Mouse (Mus musculus): Measurements from ENCODE around the gene Nmu.

Nmu gene

DNA sequence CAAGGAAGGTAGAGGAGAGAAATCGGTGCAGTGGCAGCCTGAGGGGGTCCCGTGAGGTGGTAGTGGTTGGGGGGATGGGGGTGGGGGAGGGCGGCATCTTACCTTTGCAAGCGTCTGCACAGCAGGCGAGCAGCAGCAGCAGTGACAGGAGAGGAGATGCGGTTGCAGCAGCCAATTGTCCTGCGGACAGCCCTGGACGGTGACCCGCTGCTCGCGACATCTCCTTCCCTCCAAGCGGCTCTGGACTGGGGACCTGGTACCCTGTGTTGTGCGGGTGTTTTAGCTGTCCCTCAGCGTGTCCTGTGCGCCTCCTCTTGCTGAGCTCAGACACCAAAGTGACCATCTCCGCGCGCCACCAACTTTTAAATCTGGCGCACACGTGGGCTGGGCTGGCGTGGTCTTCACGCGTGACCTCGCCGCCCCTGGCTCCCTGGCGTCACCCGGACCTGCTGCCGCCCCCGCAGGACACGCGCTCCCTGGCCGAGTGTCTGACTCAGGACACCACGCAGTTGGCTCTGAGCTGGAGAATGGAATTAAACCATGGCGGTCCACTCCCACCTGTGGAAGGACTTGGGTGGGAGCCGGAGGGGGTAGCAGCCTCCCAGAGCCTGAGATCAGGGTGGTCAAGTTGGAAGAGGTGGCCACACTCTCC is at the start of gene Nmu:
Gene Nmu (minus strand): TSS at position 336 of the 652 bp plus-strand sequence.
- DNase-seq = peak in 1 of 2 experiments; percentile 11

DNA sequence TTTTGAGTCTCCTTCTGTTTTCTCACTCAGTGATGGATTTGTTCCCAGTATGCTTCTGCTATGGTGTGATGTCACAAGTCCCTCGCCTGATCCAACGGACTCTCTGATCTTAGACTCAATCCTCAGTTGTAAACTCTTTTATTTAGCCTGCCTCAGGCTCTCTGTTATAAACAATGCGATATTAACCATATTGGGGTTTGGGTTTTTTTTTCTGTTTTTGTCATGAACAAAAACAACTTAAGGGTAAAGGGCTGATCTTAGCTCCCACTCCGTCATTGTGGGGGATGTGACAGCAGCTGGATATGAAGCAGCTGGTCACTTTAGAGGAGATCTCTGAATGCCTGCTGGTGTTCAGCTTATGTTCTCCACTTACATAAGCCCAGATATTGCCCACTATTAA is 48.1 kb upstream of the Nmu start:
- DNase-seq = no peak

DNA sequence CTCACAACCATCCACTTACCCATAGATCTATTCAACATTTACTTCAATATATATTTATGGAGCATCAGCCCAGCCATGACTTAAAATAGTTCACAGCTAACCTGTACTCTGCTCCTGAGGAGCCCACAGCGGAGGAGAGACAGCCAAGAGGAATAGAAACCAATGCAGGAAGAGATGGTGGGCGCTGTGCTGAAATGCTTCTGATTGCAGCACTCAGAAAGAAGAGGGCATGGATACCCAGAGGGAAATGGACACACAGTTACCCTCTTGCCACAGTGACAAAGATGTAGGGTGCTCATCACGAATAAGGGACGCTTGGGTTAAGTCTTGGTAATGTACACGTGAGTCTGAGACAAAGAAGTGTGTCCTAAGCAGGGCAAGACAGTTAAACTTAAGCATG is 30.8 kb upstream of the Nmu start:
- no peak for DNase-seq

DNA sequence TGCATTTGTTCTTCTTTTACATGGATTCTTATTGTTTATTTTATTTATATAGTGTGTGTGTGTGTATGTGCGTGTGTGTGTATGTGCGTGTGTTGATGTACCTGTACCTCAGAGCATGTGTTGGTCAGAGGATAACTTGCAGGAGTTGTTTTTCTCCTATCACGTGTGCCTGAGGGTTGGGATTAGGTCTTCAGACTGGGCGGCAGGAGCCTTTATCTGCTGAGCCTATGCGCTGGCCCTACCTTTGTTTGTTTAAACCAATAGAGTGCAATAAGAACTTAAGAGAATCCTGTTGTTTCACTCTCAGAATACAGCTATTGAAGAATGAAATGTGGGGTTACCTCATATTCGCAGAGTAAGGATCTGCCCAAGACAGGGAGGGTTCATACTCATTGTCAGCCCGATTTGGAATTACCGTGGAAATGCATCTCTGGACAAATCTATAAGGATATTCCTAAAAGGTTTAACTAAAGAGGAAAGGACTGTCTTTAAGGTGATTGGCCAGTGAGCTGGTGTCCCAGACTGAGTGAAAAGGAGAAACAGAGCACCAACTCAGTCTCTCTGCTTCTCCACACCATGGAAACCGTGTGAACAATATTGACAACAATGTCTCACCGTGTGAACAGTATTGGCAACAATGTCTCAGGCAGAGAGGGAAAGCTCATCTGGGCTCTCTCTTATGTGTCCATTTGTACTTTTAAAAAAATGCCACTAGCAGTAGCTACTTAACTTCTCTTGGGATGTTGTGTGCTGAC is 25.6 kb upstream of the Nmu start:
- no peak for DNase-seq

DNA sequence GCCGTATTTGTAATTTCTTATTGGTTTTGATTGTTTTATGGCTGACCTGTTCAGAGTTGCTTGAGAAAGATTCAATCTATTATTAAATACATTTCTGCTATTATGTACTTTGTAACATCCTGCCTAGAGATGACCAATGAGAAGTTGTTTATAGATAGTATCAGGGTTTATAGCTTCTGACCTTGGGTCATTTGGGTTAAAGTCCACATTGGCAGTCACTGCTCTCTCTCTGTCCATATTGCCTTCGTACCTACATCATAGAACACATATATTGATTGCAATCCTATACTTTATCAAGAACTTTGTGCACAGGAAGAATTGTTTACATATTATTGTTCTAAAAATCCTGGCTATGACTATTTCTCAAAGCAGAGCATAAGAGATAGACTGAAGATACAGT is 24.9 kb upstream of the Nmu start:
- no peak for DNase-seq

DNA sequence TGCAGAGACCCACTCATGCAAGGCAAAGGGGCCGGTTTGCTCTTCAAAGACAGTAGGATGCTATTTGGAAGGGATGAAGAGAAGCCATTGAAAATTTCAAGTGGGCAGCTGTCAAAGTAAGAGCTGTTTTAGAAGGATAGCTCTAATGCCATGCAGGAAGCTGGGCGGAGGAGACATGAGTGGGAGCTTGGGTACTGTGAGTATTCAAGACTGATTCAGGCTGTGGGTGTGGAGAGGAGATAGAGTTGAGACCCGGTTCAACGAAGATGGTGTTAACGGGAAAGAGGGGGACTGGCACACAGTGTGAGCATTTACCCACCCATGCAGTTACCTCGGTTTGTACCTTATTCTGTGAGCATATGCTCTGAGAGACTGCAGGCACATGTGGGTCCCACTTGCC is 20.1 kb upstream of the Nmu start:
- DNase-seq = no peak

DNA sequence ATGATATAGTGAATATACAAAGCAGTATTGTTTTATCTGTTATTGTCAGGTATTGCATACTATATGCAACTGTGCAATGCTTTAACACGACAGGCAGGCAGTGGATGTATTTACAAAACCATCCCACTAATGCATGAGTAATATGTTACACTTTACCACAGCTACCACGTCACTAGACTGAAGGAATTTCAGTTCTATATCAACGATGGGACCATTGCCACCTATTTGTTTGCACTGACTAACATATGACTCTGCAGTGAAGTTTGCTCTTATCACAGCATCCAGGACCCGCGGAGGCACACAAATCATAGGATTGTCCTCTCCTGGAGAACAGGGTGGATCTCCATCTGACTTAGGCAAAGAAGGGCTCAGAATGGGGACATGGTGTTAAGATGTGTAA is 18.2 kb upstream of the Nmu start:
- no peak for DNase-seq

DNA sequence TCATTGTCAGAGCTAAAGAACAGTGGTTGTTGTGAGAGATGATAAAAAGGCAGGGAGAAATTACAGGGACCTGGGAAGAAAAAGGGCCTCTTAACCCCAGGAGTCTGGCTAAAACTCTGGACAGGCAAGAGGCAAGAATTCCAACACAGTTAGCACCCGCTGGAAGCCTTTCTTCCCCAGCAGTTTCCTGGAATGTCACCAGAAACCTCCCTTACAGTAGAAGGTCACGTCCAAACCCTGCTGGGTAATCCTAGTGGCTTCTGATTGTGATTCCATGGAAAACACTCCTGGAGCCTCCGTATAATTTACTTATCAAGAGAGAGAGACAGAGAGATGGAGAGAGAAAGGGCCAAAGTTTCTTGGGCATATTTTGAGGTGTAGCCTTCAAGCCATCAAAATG is 15.6 kb upstream of the Nmu start:
- no peak for DNase-seq

DNA sequence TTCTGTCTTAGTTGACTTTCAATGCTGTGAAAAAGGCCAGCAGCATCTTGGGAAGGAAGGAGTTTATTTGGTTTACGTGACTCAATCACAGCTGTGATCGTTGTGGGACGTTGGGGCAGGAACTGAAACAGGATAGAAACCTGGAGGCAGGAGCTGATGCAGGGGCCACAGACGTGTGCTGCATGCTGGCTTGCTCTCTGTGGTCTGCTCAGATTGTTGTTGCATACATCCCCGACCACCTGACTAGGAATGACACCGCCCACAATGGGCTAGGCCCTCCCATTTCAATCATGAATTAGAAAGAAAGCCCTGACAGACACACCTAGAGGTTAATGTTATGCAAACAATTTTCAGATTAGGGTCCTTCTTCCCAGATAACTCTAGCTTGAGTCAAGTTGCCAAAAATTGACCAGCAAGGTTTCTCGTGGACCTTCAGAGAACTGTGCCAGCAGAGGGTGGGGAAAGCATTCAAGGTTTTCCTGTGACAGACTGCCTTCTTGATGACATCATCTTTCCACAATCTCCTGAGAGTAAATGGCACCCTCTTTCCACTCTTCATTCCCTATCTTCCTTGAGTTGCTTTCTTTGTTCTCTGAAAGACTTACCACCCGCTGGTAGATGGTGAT is 5.7 kb upstream of the Nmu start:
- no peak for DNase-seq

DNA sequence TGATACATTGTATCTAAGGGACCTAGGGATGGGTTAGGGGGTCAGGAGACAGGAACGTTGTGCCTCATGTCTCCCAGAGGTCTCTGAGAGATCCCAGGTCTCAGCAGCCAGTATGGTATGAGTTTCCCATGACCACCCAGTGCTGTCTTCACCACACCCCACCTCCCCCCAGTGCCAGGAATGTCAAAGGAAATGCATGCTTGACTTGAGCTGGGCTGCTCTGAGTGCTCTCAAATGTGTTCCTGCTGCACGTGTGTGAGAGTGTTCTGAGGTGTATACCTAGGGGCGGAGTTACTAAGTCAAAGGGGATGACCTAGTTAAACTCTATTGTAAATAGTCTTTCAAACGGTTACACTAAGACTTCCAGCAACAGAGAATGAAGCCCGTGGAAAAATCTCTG is 1.8 kb upstream of the Nmu start:
- DNase-seq = no peak

DNA sequence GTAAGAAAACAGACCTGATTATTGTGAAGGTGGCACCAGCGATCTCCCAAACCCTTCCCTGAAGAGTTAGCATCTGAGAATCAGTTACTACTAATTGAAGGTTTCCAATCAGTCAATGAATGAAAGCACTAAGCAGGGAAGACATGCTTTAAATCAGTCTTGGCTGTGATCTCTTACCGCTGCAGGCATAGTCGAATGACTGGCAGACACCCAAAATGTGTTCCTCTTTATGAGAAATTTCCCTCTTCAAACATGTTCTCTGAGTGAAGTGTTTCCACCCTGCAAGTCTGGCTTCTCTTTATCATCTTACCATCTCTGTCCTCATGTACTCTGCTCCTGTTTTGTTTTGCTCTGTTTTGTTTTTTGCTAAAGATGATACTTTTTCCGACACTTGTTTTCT is 2.8 kb downstream of the Nmu start:
- no peak for DNase-seq

DNA sequence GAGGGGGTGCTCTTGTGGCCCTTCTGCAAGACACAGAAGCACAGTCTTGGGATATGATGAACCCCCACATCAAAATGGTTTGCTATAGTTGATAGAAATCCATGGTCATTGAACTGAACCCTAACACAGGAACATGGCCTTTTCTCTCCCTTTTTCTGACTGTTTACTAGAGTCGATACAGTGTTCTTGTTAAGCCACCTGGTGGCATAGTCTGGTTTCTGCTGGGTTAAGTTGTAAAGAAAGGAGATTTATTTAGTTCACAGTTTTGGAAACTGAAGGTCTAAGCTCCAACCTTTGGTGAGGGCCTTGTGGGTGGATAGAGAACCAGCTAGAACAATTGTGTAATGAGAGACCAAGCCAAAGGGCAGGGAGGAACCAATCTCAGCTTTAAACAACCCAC is 3.5 kb downstream of the Nmu start:
- DNase-seq = no peak

DNA sequence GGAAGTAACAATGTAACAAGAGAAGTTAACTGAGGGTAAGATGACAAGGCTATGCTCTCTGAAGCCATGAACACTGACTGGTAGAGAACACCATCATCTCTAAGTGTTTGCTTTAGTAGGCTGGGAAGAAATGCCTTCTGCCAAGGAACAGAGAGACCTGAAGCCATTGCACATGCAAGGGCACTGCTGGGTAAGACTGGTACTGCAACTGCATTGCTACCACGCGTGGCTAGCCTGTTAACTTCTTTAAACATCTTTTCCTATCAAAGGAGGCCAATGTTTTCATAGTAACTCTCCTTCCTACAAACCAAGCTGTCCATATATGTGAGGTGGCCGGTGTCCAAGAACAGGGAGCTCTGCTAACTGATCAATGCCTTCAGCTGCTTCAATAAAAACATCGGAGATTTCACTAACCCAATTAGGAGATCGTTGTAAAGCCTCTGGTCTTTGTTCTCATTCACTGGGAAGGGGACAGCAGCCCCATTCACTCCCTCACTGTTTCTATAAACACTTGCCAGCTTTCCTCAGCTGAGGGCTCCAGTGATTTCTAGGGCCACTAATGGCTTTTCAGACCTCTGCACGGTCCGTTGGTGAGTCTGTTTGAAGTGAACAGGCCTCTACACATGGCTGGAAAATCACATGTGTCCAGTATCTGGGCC is 11.5 kb downstream of the Nmu start:
- no peak for DNase-seq

DNA sequence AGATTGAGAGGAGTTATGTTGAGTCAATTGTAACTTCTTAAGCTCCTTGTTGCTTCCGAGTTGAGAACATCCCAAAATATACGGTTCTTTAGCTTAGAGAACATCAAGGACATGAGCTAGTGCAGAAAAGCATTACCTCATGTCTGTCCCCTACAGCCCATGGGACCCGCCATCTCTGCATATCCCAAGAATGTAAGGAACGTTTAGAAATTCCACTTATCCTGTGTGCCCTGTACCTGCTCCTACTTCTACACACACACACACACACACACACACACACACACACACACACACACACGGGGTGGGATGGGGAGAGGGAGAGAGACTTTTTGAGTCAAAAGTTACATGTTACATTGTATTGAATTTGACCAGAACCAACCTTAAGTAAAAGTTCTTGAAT is 12.1 kb downstream of the Nmu start:
- DNase-seq = no peak

DNA sequence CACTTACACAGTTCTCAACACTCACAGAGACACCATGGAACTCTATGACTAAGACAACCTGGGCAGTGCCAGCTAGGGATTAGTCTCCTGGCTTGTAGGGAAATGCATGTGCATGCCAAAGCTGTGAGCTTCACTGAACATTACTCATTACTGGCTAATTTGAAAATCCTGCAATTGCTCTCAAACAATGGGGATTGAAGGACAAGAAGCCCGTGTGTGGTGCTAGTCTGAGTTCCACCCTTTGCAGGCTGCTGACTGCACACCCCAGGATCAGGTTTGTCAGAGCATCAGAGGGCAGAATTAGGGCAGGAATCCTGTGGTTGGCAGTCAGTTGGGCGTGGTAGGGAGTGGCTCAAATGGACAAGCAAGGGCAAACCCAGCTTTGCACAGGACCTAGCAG is 17.5 kb downstream of the Nmu start:
- peak in 1 of 2 experiments; percentile 38 for DNase-seq

DNA sequence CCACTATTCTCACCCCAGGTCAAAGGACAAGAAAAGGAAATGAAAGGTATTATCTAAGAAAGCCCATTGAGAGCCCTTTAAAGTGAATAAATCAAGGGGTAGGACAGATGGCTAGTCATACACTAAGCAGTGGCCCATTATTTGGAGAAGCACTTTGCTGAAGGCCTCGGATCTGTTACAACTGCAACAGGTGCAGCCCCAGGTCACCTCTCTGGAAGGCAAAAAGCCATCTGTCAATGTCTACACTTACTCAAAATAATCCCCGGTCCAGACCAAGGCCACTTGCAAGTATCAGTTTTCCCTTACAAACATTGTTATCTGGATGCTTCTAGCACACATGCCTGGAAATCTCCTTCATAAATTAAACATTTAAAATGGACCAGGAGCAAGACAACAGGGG is 22.7 kb downstream of the Nmu start:
- no peak for DNase-seq

DNA sequence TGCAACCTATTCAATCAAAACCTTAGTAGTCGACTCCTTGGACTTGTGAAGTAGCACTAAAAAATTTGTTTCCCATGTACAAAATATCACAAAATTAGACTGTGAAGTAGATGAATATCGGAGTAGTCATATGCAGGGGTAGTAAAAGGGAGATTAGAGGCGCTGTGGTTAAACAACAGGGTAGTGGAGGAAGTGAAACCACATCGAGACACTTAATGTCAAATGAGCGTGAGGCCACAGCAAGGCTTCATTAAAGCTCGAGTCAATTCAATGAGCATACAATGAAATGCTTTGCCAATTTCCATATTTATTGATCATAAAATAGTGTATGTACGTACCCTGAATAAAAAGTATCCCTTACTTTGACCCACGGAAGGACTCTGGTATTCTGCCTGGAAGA is 26.5 kb downstream of the Nmu start:
- no peak for DNase-seq

DNA sequence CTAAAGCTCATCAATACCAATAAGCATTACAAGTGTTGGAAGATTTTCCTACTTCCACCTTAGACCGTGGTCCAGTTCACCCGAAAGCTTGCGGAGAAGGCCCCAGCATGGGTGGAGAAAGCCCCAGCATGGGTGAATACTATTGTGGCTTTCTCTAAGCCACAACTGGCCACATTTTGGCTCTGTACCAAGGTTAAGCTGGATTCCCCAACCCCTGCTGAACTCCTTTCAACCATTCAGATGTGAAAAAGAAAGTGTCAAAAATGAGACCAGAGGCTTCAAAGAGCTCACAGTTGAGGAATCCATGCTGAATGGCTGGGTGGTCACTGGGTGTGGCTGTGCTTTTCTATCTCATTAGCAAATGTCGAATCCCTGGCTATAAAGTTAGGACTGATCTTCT is 29.8 kb downstream of the Nmu start:
- no peak for DNase-seq

DNA sequence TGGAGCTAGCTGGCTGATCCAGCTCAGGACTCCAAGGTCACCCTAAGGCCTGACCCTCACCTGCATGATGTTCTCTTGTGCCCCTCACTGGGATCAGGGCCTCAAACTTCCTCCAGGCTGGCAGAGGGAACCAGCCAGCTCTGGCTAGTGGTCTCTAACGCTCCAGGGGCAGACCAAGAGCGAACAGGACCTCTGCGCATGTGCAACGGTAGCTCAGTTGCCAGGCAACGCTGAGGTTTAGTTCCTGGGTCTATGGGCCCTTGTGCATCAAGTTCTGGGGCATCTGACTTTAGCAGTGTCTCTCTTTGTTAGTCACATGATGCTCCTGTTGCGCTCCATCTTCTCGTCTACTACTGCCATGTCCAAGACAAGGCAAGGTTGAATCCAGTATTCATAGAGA is 32.6 kb downstream of the Nmu start, which contains the start of gene Pdcl2:
Gene Pdcl2 (minus strand): TSS at position 204 of the 400 bp plus-strand sequence.
- DNase-seq = no peak

DNA sequence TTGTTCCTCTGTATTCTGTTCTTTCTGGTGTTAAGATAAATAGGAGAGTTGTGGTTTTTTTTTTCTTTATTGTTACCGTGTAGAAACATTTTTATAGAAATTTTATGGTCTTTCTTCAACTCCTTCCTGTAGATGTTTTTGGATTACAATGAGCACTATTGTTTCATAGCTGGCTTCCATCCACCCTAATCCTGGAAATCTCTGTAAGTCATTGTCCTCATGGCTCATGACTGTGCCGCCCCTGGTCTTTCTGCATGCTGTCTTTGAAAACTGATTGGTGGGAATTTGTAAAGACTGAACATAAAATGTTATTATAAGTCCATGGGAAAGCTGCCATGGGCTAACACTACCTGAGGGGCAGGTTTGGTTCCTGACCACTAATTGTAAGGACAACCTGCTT is 36.3 kb downstream of the Nmu start:
- no peak for DNase-seq

DNA sequence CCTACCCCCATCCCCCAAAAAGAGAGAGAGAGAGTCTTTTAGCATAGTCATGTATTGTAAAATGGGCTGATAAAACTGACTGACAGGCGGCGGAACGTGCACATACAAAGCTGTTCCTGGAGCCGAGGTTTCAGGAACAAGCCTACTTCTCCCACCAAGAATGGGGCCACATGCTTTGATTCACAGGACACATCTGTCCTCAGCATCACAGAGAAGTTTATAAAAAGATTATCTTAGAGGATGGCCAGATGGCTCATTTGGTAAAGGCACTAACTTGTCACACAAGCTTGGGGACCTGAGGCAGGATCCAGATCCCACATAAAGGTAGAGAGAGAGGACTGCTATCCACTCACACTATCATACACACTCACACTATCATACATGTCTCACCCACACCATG is 38.5 kb downstream of the Nmu start:
- no peak for DNase-seq

DNA sequence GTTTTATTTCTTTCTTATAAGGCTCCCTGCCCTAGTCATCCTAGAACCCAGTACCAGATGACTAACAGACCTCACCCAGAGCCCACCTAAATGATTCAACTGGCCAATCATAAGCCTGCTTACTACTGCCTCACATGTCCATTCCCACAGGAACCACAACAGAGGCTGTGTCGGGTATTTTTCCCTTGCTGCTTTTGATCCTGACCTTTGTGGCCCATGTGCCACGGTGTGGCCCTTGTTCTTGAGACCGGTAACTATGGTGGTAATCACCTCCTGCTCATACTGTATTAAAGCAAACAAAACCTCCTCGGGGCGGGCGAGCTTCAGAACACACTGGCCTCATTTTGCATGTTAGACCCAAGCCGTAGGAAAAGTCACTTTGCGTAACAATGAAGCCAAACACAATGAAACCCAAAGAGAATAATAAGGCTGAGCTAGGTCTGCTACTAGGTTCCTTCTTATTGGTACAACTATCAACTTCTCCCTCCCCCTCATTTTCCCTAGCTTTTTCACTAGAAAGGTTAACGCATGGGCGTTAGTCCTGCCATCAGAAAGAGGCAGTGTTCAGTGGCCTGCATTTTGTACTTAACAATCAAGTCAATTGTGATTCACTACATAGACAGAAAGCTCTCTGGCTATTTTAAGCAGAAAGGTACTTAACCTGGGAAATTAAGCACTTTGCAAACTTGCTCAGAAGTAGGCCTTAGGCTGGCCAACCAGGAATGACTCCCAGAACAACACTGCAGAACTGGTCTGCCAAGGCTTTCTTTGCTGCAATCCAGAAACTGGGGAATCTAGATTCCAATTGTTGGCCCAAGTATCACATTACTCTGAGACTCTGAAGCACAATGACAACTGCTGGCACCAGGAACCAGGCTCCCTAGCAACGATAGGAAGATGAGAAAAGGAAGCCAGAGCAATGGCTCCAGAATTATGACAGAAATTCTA is 42.1 kb downstream of the Nmu start:
- DNase-seq = no peak

DNA sequence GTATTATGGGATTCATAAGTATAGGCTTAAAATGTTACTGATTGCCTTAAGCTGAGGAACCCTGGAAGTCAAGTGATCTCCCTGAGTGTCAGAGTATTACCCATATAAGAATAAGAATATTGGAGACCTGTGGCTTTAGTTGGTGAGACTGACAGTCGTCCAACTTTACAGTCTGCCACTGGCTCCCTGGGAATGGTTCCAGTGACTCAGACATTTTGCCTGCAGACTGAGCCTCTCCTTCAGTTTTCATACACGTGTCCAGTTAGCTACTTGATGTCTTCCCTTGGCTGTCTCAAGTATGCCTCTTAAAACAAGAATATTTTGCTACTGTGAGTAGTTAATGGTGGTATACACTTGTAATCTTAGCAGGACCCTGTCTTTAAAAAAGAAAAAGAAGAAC is 55.4 kb downstream of the Nmu start:
- DNase-seq = no peak

Data from cerebellum, postnatal 25 days (tissue).